ENCODE assay signal across 28 mouse cellular contexts in the genomic region with DNA sequence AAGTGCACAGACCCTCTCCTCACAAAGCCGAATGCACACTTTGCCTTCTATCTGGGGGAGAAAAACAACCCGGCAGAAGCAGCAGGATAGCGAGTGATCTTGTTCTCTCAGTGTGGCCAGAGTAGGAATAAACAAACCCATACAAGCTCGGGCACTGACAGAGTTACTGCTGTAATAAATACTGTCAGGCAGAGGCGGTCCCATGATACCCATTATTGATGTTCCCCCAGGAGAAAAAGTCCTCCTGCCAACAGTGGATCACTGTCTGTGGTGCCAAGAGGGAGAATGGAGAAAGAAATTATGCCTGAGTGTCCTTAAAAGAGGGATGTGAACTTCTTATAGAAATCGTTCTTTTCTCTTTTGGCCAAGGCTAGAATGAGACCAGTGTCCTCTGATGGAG.
"Had no signal": no experiment of that assay in that cellular context is flagged by ENCODE, and none has a peak within 500 bp of the region (broad histone marks: within the 10 kb centered on the region; RNA-seq: fewer than 3 reads in every experiment).

No protein-coding gene starts in this region.

- H3K27ac ChIP-seq: embryonic facial prominence, embryonic 10.5 days; embryonic facial prominence, embryonic 12.5 days; embryonic facial prominence, embryonic 13.5 days; embryonic facial prominence, embryonic 15.5 days; forebrain, embryonic 10.5 days; forebrain, embryonic 12.5 days; forebrain, embryonic 13.5 days; forebrain, embryonic 15.5 days; gastrocnemius, adult 2 months had no signal

- H3K4me2 ChIP-seq: embryonic facial prominence, embryonic 12.5 days; embryonic facial prominence, embryonic 13.5 days; embryonic facial prominence, embryonic 15.5 days; forebrain, embryonic 12.5 days; forebrain, embryonic 13.5 days; forebrain, embryonic 15.5 days had no signal

- DNase-seq: cerebellum, adult 2 months; cerebellum, adult 8-10 months; cerebellum, adult 9-10 months; cerebellum, adult 9-11 months; cerebellum, postnatal 10 days; cerebellum, postnatal 14 days; cerebellum, postnatal 25 days; cerebellum, postnatal 36 days; embryo, embryonic 11 days; forebrain, postnatal 0 days; gastrocnemius, adult 2 months; gastrocnemius, postnatal 10 days; gastrocnemius, postnatal 14 days; gastrocnemius, postnatal 25 days; gastrocnemius, postnatal 36 days; heart, adult 11 months; heart, adult 18-20 months had no signal

- H3K27me3 ChIP-seq: embryonic facial prominence, embryonic 12.5 days; embryonic facial prominence, embryonic 13.5 days; embryonic facial prominence, embryonic 15.5 days; forebrain, embryonic 12.5 days; forebrain, embryonic 13.5 days; forebrain, embryonic 15.5 days had no signal

- H3K4me1 ChIP-seq: embryonic facial prominence, embryonic 10.5 days; embryonic facial prominence, embryonic 12.5 days; embryonic facial prominence, embryonic 13.5 days; embryonic facial prominence, embryonic 15.5 days; forebrain, embryonic 10.5 days; forebrain, embryonic 13.5 days; forebrain, embryonic 15.5 days had no signal

- H3K4me3 ChIP-seq: embryonic facial prominence, embryonic 10.5 days; embryonic facial prominence, embryonic 12.5 days; embryonic facial prominence, embryonic 13.5 days; embryonic facial prominence, embryonic 15.5 days; erythroblast, embryonic 14.5 days; forebrain, embryonic 10.5 days; forebrain, embryonic 12.5 days; forebrain, embryonic 13.5 days; forebrain, embryonic 15.5 days; gastrocnemius, adult 2 months had no signal

- H3K9ac ChIP-seq: embryonic facial prominence, embryonic 12.5 days; embryonic facial prominence, embryonic 13.5 days; embryonic facial prominence, embryonic 15.5 days; forebrain, embryonic 12.5 days; forebrain, embryonic 13.5 days; forebrain, embryonic 15.5 days; forebrain, postnatal 0 days had no signal

- ATAC-seq: forebrain, embryonic 13.5 days; forebrain, embryonic 14.5 days; forebrain, embryonic 15.5 days; forebrain, embryonic 16.5 days; forebrain, postnatal 0 days had no signal

- H3K9me3 ChIP-seq: embryonic facial prominence, embryonic 10.5 days; embryonic facial prominence, embryonic 12.5 days; embryonic facial prominence, embryonic 13.5 days; embryonic facial prominence, embryonic 15.5 days; forebrain, embryonic 10.5 days; forebrain, embryonic 12.5 days; forebrain, embryonic 13.5 days; forebrain, embryonic 15.5 days had no signal

- H3K36me3 ChIP-seq: embryonic facial prominence, embryonic 10.5 days; embryonic facial prominence, embryonic 12.5 days; embryonic facial prominence, embryonic 13.5 days; embryonic facial prominence, embryonic 15.5 days; forebrain, embryonic 10.5 days; forebrain, embryonic 12.5 days; forebrain, embryonic 15.5 days had no signal
